Mouse (Mus musculus) WW6 (cell line): ENCODE results near the gene Itpr3.

ENCODE experiments used
- DNase-seq: peaks from one replicate; pipeline ENCODE4 v3.0.0-alpha.2; 2013; ENCODE audit warnings: low read depth, low spot score

Itpr3 gene

GRCm38 (mm10) chr17:27141971-27142450 is 84.9 kb downstream of the Itpr3 start:
- DNase-seq = no peak

DNA sequence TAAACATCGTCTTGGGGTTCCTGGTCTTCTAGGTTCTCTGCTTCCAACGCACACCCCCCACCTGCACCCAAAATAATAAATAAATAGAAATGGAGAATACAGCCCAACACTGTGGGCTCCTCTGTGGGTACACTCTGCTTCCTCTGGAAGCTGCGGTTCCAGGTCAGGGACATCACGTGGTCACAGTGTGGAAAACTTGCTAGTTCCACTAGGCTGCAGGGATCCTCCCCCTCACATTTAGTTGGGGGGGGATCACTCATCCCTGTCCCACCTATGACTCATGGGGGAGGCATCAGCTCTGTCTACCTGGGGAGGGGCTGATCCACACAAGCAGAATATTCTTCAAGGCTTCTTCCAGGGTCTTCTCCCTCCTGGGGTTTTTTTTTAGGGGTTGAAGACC is 87.0 kb downstream of the Itpr3 start:
- no peak for DNase-seq

- DNase-seq = no peak
These were observed 89.3 kb downstream of the Itpr3 start for GRCm38 (mm10) chr17:27146323-27146923.

GRCm38 (mm10) chr17:27150871-27151270 is 93.8 kb downstream of the Itpr3 start:
- no peak for DNase-seq

- no peak for DNase-seq
These were observed 94.3 kb downstream of the Itpr3 start for GRCm38 (mm10) chr17:27151411-27151810.

- DNase-seq = no peak
These were observed 96.0 kb downstream of the Itpr3 start for GRCm38 (mm10) chr17:27152976-27153723.

GRCm38 (mm10) chr17:27153773-27154193 is 96.7 kb downstream of the Itpr3 start:
- no peak for DNase-seq

- DNase-seq = no peak
These were observed 97.2 kb downstream of the Itpr3 start for GRCm38 (mm10) chr17:27154256-27154655.

DNA sequence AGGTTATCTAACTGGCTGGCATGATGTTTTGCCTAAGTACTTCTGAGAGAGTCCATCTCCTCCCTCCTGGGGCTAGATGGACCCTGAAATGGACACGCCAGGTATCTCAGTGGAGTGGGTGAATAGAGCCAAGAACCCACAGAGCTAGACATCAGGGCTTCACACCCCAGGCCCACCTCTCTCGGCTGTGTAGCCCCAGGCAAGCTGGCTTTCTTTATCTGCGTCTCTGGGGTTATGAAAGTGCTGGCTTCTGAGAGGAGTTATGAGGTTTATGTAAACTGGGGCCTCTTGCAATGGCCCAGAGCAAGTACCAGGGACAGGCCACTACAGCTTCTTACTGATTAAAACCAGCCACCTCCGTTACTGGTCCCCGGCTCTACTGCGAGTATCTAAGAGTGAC is 97.8 kb downstream of the Itpr3 start:
- no peak for DNase-seq

- DNase-seq = no peak
These were observed 98.6 kb downstream of the Itpr3 start for GRCm38 (mm10) chr17:27155752-27156151.

GRCm38 (mm10) chr17:27158439-27158838 is 101.3 kb downstream of the Itpr3 start:
- DNase-seq = no peak

GRCm38 (mm10) chr17:27159169-27159568 is 102.1 kb downstream of the Itpr3 start:
- no peak for DNase-seq

DNA sequence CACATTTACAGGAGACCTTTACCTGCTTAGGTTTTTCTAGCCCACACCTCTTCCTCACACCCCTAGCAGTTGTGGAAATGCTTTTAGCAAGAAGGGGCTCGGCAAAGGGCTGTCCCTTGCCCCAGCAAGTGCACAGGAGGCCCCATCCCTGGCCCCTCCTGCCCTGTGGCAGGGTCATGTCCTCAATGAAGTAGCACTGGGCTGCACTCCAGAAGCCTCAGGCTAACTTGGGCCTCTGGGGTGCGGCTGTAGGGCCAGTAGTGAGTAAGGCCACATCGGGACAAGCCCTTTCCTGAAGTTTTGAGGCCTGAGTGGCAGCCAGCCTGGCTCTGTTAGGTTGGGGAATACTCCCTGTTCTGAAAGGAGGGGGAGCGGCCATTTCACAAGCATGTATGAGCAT is 103.8 kb downstream of the Itpr3 start:
- no peak for DNase-seq

GRCm38 (mm10) chr17:27165054-27165773 is 108.1 kb downstream of the Itpr3 start:
- DNase-seq = no peak

DNA sequence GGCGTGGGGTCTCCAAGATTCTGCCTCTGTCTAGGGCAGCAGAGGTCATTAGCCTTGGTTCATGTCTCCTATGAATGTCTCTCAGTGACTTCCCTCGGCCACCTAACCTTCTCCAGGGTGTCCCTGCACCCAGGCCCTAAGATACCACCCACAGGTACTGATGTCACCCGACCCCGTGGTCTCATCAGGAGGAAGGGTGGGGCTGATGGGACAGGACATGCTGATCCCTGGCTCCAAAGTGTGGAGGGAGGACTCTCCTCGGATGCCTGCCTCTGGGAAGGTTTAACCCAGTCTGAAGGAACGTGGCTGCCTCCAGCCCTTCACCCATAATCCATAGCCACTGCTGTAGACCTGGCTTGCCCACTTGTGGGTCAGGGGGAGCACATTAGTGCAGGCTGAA is 109.8 kb downstream of the Itpr3 start:
- no peak for DNase-seq

DNA sequence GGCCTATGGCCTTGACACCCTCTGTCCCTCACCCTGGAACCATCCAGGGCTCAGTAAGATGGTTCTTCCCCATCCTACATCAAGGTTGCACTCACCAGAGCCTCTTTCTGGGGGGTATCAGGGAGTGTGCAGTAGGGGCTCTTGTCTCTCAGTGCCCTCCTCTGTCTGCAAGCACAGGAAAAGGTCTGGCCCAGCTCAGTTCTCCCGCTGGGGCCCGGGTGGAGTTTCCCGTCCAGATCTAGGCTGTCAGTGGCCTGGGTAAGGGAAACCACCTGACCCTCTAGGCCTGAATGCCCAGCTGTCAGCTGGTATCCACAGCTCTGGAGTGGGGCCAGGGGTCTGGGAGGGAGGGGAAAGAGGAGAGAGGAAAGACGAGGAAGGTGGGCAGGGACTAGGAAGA is 110.4 kb downstream of the Itpr3 start, which contains the start of gene Ip6k3:
Gene Ip6k3, minus strand, starts transcription at position 251 of the 400 bp plus-strand sequence.
- no peak for DNase-seq

GRCm38 (mm10) chr17:27168569-27168968 is 111.5 kb downstream of the Itpr3 start:
- DNase-seq = no peak

DNA sequence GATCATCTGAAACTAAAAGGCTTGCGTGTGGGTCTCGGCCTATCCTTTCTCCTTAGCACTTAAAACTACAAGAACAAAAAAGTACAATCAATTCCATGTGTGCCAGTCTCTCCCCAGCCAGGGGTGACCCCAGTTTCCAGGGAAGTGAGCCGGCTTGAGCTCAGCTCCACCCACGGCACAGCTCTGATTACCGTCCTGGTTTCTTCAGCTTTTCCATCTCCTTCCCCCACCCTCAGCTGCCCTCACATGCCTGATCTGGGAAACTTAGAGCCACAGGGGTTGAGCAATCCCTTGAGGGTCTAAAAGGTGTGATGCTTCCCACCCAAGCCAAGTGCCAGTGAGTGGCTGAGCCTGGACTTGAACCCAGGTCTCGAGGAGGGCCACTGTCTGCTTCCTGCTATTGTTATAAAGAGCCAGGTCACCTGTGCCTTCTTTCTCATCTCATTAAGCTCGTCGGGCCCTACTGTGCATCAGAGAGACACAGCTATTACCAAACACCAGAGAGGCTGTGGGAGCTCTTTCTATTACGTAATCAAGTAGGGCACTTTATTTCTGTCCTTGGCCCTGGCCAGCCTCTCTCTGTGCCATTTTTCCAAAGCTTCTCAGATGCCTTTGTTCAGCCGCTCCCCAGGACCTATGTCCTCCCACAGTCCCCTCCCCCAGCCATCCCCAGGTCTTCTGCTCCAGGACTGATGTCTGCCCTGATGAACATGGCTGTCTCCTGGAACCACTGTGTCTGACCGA is 113.0 kb downstream of the Itpr3 start:
- no peak for DNase-seq

GRCm38 (mm10) chr17:27171121-27171520 is 114.0 kb downstream of the Itpr3 start:
- DNase-seq = no peak
